Mouse (Mus musculus) thymus, postnatal 4 days (tissue): Measurements from ENCODE around the gene Ugt3a2.
A peak's percentile ranks its signal among the peaks of the same experiment; 100 is the strongest.

Experiments used
- DNase-seq: peaks from one replicate; pipeline ENCODE4 v3.0.0; 2021

The Ugt3a2 gene

DNA sequence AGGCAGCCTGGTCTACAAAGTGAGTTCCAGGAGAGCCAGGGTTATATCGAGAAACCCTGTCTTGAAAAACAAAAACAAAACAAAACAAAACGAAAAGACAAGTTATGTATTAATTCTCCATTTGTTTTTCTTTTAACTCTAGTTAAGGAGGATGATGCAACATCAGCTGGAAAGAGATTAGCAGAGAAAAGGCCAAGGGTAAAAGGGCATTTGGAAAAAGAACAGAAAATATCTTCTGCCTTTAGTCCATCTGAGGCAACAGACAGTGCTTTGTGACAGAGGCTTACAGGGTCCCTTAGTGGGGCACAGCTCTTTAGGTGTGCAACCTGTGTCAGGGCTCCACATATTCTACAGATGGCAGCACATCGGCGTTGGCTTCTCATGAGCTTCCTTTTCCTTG lies at the start of gene Ugt3a2:
Gene Ugt3a2 (plus strand): TSS at position 210 of the 400 bp plus-strand sequence.
- DNase-seq: no peak

GRCm38 (mm10) chr15:9289660-9290059 lies 45.7 kb upstream of the Ugt3a2 start:
- no peak for DNase-seq

DNA sequence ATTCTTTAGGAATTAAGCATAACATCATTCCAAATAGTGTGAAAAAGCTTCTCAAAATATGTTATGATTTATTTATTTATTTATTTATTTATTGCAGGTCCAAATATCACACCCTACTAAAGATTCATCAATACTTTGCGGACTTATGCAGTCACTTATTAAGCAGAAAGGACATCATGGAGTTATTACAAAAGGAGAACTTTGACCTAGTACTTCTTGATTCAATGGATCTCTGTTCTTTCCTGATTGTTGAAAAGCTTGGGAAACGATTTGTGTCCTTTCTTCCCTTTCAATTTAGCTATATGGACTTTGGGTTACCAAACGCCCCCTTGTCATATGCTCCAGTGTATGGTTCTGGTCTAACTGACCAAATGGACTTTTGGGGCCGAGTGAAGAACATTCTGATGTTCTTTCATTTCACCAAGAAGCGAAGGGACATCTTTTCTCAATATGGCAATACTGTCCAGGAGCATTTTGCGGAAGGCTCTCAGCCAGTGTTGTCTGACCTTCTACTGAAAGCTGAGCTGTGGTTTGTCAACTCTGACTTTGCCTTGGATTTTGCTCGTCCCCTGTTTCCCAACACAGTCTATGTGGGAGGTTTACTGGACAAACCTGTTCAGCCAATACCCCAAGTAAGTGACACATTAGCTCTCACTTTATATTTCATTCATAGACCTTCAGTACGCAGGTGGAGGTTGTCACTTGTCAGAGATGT lies 29.2 kb upstream of the Ugt3a2 start:
- no peak for DNase-seq

GRCm38 (mm10) chr15:9334596-9334995 lies 754 bp upstream of the Ugt3a2 start:
- no peak for DNase-seq

- DNase-seq: no peak
Measured at GRCm38 (mm10) chr15:9336616-9337015, 1.3 kb downstream of the Ugt3a2 start.

DNA sequence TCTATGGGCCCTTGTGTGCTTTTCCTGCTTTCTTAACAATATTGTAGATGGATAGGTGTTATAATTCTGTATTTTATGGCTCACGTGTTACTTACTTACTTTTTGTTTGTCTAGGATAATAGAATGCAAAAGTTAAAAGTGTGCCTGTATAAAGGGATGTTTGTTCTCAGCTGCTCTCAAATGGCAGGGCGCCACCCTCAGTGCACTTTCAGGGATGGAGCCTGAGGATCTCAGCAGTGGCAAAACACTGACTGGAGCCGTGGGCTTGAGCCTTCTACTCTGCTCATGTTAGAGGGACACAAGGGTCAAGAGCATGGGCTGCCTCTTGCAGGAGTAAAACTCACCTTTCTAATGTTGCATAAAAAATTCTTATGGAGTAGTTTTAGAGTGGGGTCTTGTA lies 1.7 kb downstream of the Ugt3a2 start:
- DNase-seq: no peak

DNA sequence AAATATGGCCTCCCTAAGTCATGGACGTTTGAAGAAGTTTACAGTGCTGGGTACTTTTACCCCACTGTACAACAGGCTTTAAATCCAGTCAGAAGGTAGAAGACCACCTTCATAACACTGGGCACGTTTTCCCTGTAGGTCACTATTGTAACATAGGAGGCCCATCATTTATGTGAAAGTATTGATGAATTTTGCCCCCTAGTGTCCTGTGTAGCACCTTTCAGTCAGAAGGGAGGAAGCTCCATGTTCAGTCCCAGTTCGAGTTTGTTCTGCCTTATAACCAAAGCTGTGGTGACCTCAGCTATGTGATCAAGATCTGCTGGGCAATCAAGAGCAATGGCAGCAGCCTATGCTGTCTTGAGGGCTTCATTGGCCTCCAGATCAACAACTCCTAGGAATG lies 13.4 kb downstream of the Ugt3a2 start:
- DNase-seq: no peak

GRCm38 (mm10) chr15:9362801-9363200 lies 27.5 kb downstream of the Ugt3a2 start:
- DNase-seq: peak; percentile 13

GRCm38 (mm10) chr15:9368774-9369173 lies 33.4 kb downstream of the Ugt3a2 start:
- no peak for DNase-seq

DNA sequence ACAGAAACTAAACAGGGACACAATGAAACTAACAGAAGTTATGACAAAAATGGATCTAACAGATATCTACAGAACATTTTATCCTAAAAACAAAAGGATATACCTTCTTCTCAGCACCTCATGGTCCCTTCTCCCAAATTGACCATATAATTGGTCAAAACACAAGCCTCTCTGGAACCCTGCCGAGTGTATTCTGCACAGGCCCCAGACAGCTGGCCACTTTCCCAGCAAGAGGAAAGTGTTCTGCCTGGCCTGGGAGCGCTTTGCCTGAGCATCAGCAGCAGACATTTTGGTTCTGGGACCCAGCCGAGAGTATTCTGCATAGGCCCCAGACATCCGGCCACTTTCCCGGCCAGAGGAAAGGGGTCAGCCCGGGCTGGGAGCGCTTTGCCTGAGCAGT lies 40.9 kb downstream of the Ugt3a2 start:
- no peak for DNase-seq

DNA sequence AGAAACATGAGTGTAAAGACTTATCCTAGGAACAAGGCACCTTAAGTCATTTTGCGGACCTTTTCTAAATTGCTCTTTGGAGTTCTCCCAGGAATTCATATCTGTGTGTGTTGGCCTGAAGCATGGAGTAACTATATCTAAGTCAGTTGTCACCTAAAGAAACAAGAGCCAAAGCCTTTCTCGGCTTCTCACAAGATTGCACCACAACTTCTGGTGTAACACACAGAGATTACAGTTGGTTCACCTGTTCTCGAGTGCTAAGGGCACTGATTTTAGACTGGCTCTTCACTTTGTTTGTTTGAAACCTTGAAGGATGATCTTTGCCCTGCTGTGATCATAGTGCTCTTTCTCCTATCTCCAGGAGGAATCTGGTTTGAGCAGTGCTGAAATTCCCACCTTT lies 74.1 kb downstream of the Ugt3a2 start:
- DNase-seq: no peak
